Mouse (Mus musculus): ENCODE data around the gene Arhgef3. TPM values are rescaled to one million over a fixed set of nuclear protein-coding genes. Genes with fewer than 3 reads are reported as not detected.

The Arhgef3 gene
- 15.1 TPM for polyA plus RNA-seq (2014; fragmentation: Illumina TruSeq; extraction: RNeasy Lipid Tissue Mini Kit (QIAGEN cat#74804); ENCODE audit: low replicate concordance)

GRCm38 (mm10) chr14:27114362-27115274, at the start of gene Arhgef3:
Gene Arhgef3, plus strand, starts transcription at chr14:27114899.

GRCm38 (mm10) chr14:27428573-27428972, 313.9 kb downstream of the Arhgef3 start, which contains the start of gene Fam208a:
Gene Fam208a, plus strand, starts transcription at chr14:27428834.

Other genes starting within 250 kb of the Arhgef3 start
- not detected for gene Asb14, start 220.3 kb upstream of the Arhgef3 start, polyA plus RNA-seq (2014; fragmentation: Illumina TruSeq; extraction: RNeasy Lipid Tissue Mini Kit (QIAGEN cat#74804); ENCODE audit: low replicate concordance)
- 33.0 TPM for gene Appl1, start 143.7 kb upstream of the Arhgef3 start, polyA plus RNA-seq (2014; fragmentation: Illumina TruSeq; extraction: RNeasy Lipid Tissue Mini Kit (QIAGEN cat#74804); ENCODE audit: low replicate concordance)
- not detected for gene Hesx1, start 120.5 kb upstream of the Arhgef3 start, polyA plus RNA-seq (2014; fragmentation: Illumina TruSeq; extraction: RNeasy Lipid Tissue Mini Kit (QIAGEN cat#74804); ENCODE audit: low replicate concordance)
- gene Il17rd, start 76.0 kb upstream of the Arhgef3 start, polyA plus RNA-seq (2014; fragmentation: Illumina TruSeq; extraction: RNeasy Lipid Tissue Mini Kit (QIAGEN cat#74804); ENCODE audit: low replicate concordance) = 2.4 TPM

Data from small intestine, adult 10 weeks (tissue).